Mouse (Mus musculus): Measurements from ENCODE around the gene Rnf227. TPM values are rescaled to one million over a fixed set of nuclear protein-coding genes. Genes with fewer than 3 reads are reported as not detected.

Rnf227 gene
- polyA plus RNA-seq, 1 experiment, result 0.06 TPM

- peaks cover 6% of the 10 kb centered on the region for H3K36me3 ChIP-seq (ENCODE audit: control insufficient read depth)
- H3K27me3 ChIP-seq (ENCODE audit: control insufficient read depth), result peaks cover 56% of the 10 kb centered on the region
- no peak for TF ChIP-seq TAL1 (IDR thresholded peaks at IDR 0.05; ENCODE audit: low read length)
- H3K9me3 ChIP-seq (ENCODE audit: control insufficient read depth, low read length), result no peaks in the 10 kb centered on the region
- peak overlapping the region; percentile 55 for H3K4me3 ChIP-seq (replicated peaks)
- peaks cover 49% of the 10 kb centered on the region for H3K4me1 ChIP-seq (ENCODE audit: control insufficient read depth)
Observed at GRCm38 (mm10) chr11:69326408-69327156, 13.7 kb upstream of the Rnf227 start.

GRCm38 (mm10) chr11:69327157-69327442, 13.2 kb upstream of the Rnf227 start:
- Histone ChIP-seq H3K36me3 (ENCODE audit: control insufficient read depth) (peaks cover 3% of the 10 kb centered on the region), H3K4me3 (replicated peaks) (no peak overlapping the region), H3K4me1 (ENCODE audit: control insufficient read depth) (peaks cover 49% of the 10 kb centered on the region), H3K27me3 (ENCODE audit: control insufficient read depth) (peaks cover 61% of the 10 kb centered on the region), H3K9me3 (ENCODE audit: control insufficient read depth, low read length) (no peaks in the 10 kb centered on the region)
- no peak for TF ChIP-seq GATA1 (IDR thresholded peaks at IDR 0.05; ENCODE audit: low read length)
- TF ChIP-seq TAL1 (IDR thresholded peaks at IDR 0.05; ENCODE audit: low read length), result no peak

- no peak for TF ChIP-seq TAL1 (IDR thresholded peaks at IDR 0.05; ENCODE audit: low read length)
- no peak for TF ChIP-seq GATA1 (IDR thresholded peaks at IDR 0.05; ENCODE audit: low read length)
- Histone ChIP-seq H3K4me3 (replicated peaks) (no peak overlapping the region), H3K9me3 (ENCODE audit: control insufficient read depth, low read length) (no peaks in the 10 kb centered on the region), H3K27me3 (ENCODE audit: control insufficient read depth) (peaks cover 64% of the 10 kb centered on the region), H3K4me1 (ENCODE audit: control insufficient read depth) (peaks cover 47% of the 10 kb centered on the region), H3K36me3 (ENCODE audit: control insufficient read depth) (peaks cover 3% of the 10 kb centered on the region)
Observed at GRCm38 (mm10) chr11:69327648-69328047, 12.6 kb upstream of the Rnf227 start.

GRCm38 (mm10) chr11:69328517-69328916, 11.7 kb upstream of the Rnf227 start:
- Histone ChIP-seq H3K4me1 (ENCODE audit: control insufficient read depth) (peaks cover 45% of the 10 kb centered on the region), H3K4me3 (replicated peaks) (no peak overlapping the region), H3K9me3 (ENCODE audit: control insufficient read depth, low read length) (no peaks in the 10 kb centered on the region), H3K36me3 (ENCODE audit: control insufficient read depth) (peaks cover 3% of the 10 kb centered on the region), H3K27me3 (ENCODE audit: control insufficient read depth) (peaks cover 68% of the 10 kb centered on the region)
- no peak for TF ChIP-seq GATA1 (IDR thresholded peaks at IDR 0.05; ENCODE audit: low read length)
- no peak for TF ChIP-seq TAL1 (IDR thresholded peaks at IDR 0.05; ENCODE audit: low read length)

GRCm38 (mm10) chr11:69331152-69331551, 9.1 kb upstream of the Rnf227 start:
- no peaks in the 10 kb centered on the region for H3K36me3 ChIP-seq (ENCODE audit: control insufficient read depth)
- TF ChIP-seq GATA1 (IDR thresholded peaks at IDR 0.05; ENCODE audit: low read length), result no peak
- no peak for TF ChIP-seq TAL1 (IDR thresholded peaks at IDR 0.05; ENCODE audit: low read length)
- H3K27me3 ChIP-seq (ENCODE audit: control insufficient read depth), result peaks cover 66% of the 10 kb centered on the region
- no peaks in the 10 kb centered on the region for H3K9me3 ChIP-seq (ENCODE audit: control insufficient read depth, low read length)
- no peak overlapping the region for H3K4me3 ChIP-seq (replicated peaks)
- peaks cover 36% of the 10 kb centered on the region for H3K4me1 ChIP-seq (ENCODE audit: control insufficient read depth)

GRCm38 (mm10) chr11:69331929-69332405, 8.3 kb upstream of the Rnf227 start:
- H3K9me3 ChIP-seq (ENCODE audit: control insufficient read depth, low read length), result no peaks in the 10 kb centered on the region
- peaks cover 30% of the 10 kb centered on the region for H3K4me1 ChIP-seq (ENCODE audit: control insufficient read depth)
- H3K27me3 ChIP-seq (ENCODE audit: control insufficient read depth), result peaks cover 58% of the 10 kb centered on the region
- H3K4me3 ChIP-seq (replicated peaks), result peak overlapping the region; percentile 61
- no peak for TF ChIP-seq TAL1 (IDR thresholded peaks at IDR 0.05; ENCODE audit: low read length)
- H3K36me3 ChIP-seq (ENCODE audit: control insufficient read depth), result no peaks in the 10 kb centered on the region

GRCm38 (mm10) chr11:69332713-69333253, 7.5 kb upstream of the Rnf227 start:
- H3K27me3 ChIP-seq (ENCODE audit: control insufficient read depth), result peaks cover 53% of the 10 kb centered on the region
- peaks cover 4% of the 10 kb centered on the region for H3K9me3 ChIP-seq (ENCODE audit: control insufficient read depth, low read length)
- H3K4me1 ChIP-seq (ENCODE audit: control insufficient read depth), result peaks cover 28% of the 10 kb centered on the region
- H3K4me3 ChIP-seq (replicated peaks), result no peak overlapping the region
- no peaks in the 10 kb centered on the region for H3K36me3 ChIP-seq (ENCODE audit: control insufficient read depth)
- TF ChIP-seq GATA1 (IDR thresholded peaks at IDR 0.05; ENCODE audit: low read length), result no peak
- no peak for TF ChIP-seq TAL1 (IDR thresholded peaks at IDR 0.05; ENCODE audit: low read length)

GRCm38 (mm10) chr11:69333922-69334321, 6.3 kb upstream of the Rnf227 start:
- Histone ChIP-seq H3K9me3 (ENCODE audit: control insufficient read depth, low read length) (peaks cover 8% of the 10 kb centered on the region), H3K4me1 (ENCODE audit: control insufficient read depth) (peaks cover 28% of the 10 kb centered on the region), H3K27me3 (ENCODE audit: control insufficient read depth) (peaks cover 53% of the 10 kb centered on the region), H3K36me3 (ENCODE audit: control insufficient read depth) (no peaks in the 10 kb centered on the region), H3K4me3 (replicated peaks) (no peak overlapping the region)
- TF ChIP-seq GATA1 (IDR thresholded peaks at IDR 0.05; ENCODE audit: low read length) (no peak), TAL1 (IDR thresholded peaks at IDR 0.05; ENCODE audit: low read length) (no peak)

GRCm38 (mm10) chr11:69334796-69335195, 5.5 kb upstream of the Rnf227 start:
- Histone ChIP-seq H3K36me3 (ENCODE audit: control insufficient read depth) (no peaks in the 10 kb centered on the region), H3K4me3 (replicated peaks) (no peak overlapping the region), H3K4me1 (ENCODE audit: control insufficient read depth) (peaks cover 28% of the 10 kb centered on the region), H3K9me3 (ENCODE audit: control insufficient read depth, low read length) (peaks cover 8% of the 10 kb centered on the region), H3K27me3 (ENCODE audit: control insufficient read depth) (peaks cover 53% of the 10 kb centered on the region)
- no peak for TF ChIP-seq GATA1 (IDR thresholded peaks at IDR 0.05; ENCODE audit: low read length)
- TF ChIP-seq TAL1 (IDR thresholded peaks at IDR 0.05; ENCODE audit: low read length), result no peak
